Mouse (Mus musculus): ENCODE results near the gene Il5ra. TPM values are rescaled to one million over a fixed set of nuclear protein-coding genes. Genes with fewer than 3 reads are reported as not detected.

The Il5ra gene
- polyA plus RNA-seq, 1 experiment from 2014 or later = not detected

- H3K4me1 ChIP-seq (replicated peaks; ENCODE audit: control insufficient read depth, insufficient read depth) = no peaks in the 10 kb centered on the region
- no peak for DNase-seq (ENCODE audit: low spot score)
- ATAC-seq (ENCODE audit: low FRiP score, low TSS enrichment) = no peak
Measured at GRCm38 (mm10) chr6:106675581-106675980, 73.3 kb downstream of the Il5ra start.

GRCm38 (mm10) chr6:106663780-106664651 lies 84.8 kb downstream of the Il5ra start:
- 38% methylated on average over 6 of the region's 6 CpGs for WGBS
- Histone ChIP-seq H3K27me3 (ENCODE audit: control insufficient read depth, insufficient read depth, low read length) (no peaks in the 10 kb centered on the region), H3K4me1 (replicated peaks; ENCODE audit: control insufficient read depth, insufficient read depth) (no peaks in the 10 kb centered on the region), H3K36me3 (ENCODE audit: control insufficient read depth, insufficient read depth, low read length) (no peaks in the 10 kb centered on the region), H3K9me3 (ENCODE audit: control insufficient read depth, low read length) (no peaks in the 10 kb centered on the region), H3K4me3 (ENCODE audit: low read depth, low read length) (no peak overlapping the region), H3K9ac (ENCODE audit: low read length) (no peak overlapping the region), H3K27ac (replicated peaks) (no peak overlapping the region), H3K4me2 (replicated peaks; ENCODE audit: low read depth) (no peak overlapping the region)
- ATAC-seq (ENCODE audit: low FRiP score, low TSS enrichment) (no peak), DNase-seq (ENCODE audit: low spot score) (peak; percentile 27)
- TF ChIP-seq CTCF (IDR thresholded peaks at IDR 0.05; ENCODE audit: low read depth) (peak; percentile 75), EP300 (optimal IDR thresholded peaks at IDR 0.05) (no peak)

More at GRCm38 (mm10) chr6:106675581-106675980, 73.3 kb downstream of the Il5ra start:
- Histone ChIP-seq H3K9me3 (ENCODE audit: control insufficient read depth, low read length) (no peaks in the 10 kb centered on the region), H3K9ac (ENCODE audit: low read length) (no peak overlapping the region), H3K27me3 (ENCODE audit: control insufficient read depth, insufficient read depth, low read length) (no peaks in the 10 kb centered on the region), H3K4me3 (ENCODE audit: low read depth, low read length) (no peak overlapping the region), H3K36me3 (ENCODE audit: control insufficient read depth, insufficient read depth, low read length) (no peaks in the 10 kb centered on the region), H3K4me2 (replicated peaks; ENCODE audit: low read depth) (no peak overlapping the region), H3K27ac (replicated peaks) (no peak overlapping the region)
- 81% methylated on average over 8 of the region's 8 CpGs for WGBS
- TF ChIP-seq EP300 (optimal IDR thresholded peaks at IDR 0.05) (no peak), CTCF (IDR thresholded peaks at IDR 0.05; ENCODE audit: low read depth) (no peak)

Other genes with a start within 250 kb of the Il5ra start
- gene Trnt1, start 20.1 kb upstream of the Il5ra start, polyA plus RNA-seq (2015; fragmentation: Nextera tagmentation; extraction: Ambion mirVana) = 37.9 and 41.8 TPM in 2 replicates
- 26.3 and 29.0 TPM in 2 replicates for gene Crbn, start 51.0 kb upstream of the Il5ra start, polyA plus RNA-seq (2015; fragmentation: Nextera tagmentation; extraction: Ambion mirVana)

Measured in stomach, postnatal 0 days (tissue).